Mouse (Mus musculus) limb, embryonic 14.5 days (tissue): ENCODE measurements around the gene Kcnj12. TPM values are rescaled to one million over a fixed set of nuclear protein-coding genes. Genes with fewer than 3 reads are reported as not detected.

Source experiments
- ATAC-seq: fragments of 200-750 bp; cut with Nextera tagmentation; 2 replicates; pipeline ENCODE4 v1.8.0; 2017; ENCODE audit warnings: low read depth, moderate number of reproducible peaks, moderate TSS enrichment; ENCODE audit not compliant: low FRiP score
- DNase-seq: peaks from one replicate; pipeline ENCODE4 v3.0.0-alpha.2; 2015; ENCODE audit warnings: low spot score
- H3K27ac ChIP-seq: fragments of 300-500 bp; sonication (generic); replicated peaks from 2 replicates; pipeline ENCODE4 v1.5.1; 2014; ENCODE audit warnings: low read depth, mild to moderate bottlenecking, low read length, moderate library complexity, mixed read lengths
- H3K27me3 ChIP-seq: fragments of 300-500 bp; sonication (generic); 2 replicates; pipeline ENCODE4 v1.6.1; 2014; ENCODE audit warnings: low read length, mixed read lengths; ENCODE audit not compliant: control insufficient read depth, insufficient read depth
- H3K36me3 ChIP-seq: fragments of 300-500 bp; sonication (generic); 2 replicates; pipeline ENCODE4 v1.6.1; 2014; ENCODE audit warnings: mild to moderate bottlenecking, low read length, moderate library complexity, mixed read lengths; ENCODE audit not compliant: control insufficient read depth, insufficient read depth
- H3K4me1 ChIP-seq: fragments of 300-500 bp; sonication (generic); 2 replicates; pipeline ENCODE4 v1.6.1; 2014; ENCODE audit warnings: antibody characterized with exemption, low read length, mixed read lengths; ENCODE audit not compliant: control insufficient read depth, insufficient read depth
- H3K4me2 ChIP-seq: fragments of 300-500 bp; sonication (generic); replicated peaks from 2 replicates; pipeline ENCODE4 v1.6.1; 2014; ENCODE audit warnings: low read depth, mild to moderate bottlenecking, low read length, moderate library complexity; ENCODE audit not compliant: severe bottlenecking
- H3K4me3 ChIP-seq: fragments of 300-500 bp; sonication (generic); replicated peaks from 2 replicates; pipeline ENCODE4 v1.5.1; 2014; ENCODE audit warnings: low read length
- H3K9ac ChIP-seq: fragments of 300-500 bp; sonication (generic); 2 replicates; pipeline ENCODE4 v1.6.1; 2014; ENCODE audit warnings: mild to moderate bottlenecking, low read depth, low read length, moderate library complexity; ENCODE audit not compliant: severe bottlenecking
- H3K9me3 ChIP-seq: fragments of 300-500 bp; sonication (generic); 2 replicates; pipeline ENCODE4 v1.6.1; 2016; ENCODE audit warnings: low read length; ENCODE audit not compliant: control insufficient read depth
- POLR2A ChIP-seq: fragments of 200-500 bp; IDR thresholded peaks from 2 replicates; pipeline ENCODE4 v1.8.0; 2012; ENCODE audit warnings: inconsistent platforms, mild to moderate bottlenecking, moderate library complexity, borderline replicate concordance; ENCODE audit not compliant: insufficient read depth, insufficient read length; ENCODE audit errors: extremely low read depth
- WGBS: fragments of 180-500 bp; shearing (Covaris S2); extraction: QIAGEN DNeasy Blood & Tissue Kit; methylation state at CpG from one replicate; pipeline ENCODE4 v1.1.7; 2014; 5-methylcytosine and 5-hydroxymethylcytosine counted together
- polyA plus RNA-seq, 2 experiments: library from polyadenylated mRNA; depleted of rRNA in 1 of 2; stranded (reverse) in 1 of 2; unstranded in 1 of 2; fragments of >200 nt; fragmentation: Nextera tagmentation in 1 of 2; extraction: Ambion mirVana in 1 of 2; gene quantifications; 2 replicates each; pipeline versions ENCODE4 v1.2.1 to v1.2.3; 2012 to 2014

Gene Kcnj12
- polyA plus RNA-seq, 2 experiments: 0.47 to 0.62 TPM

- Histone ChIP-seq H3K4me1 (no peaks in the 10 kb centered on the region), H3K27me3 (no peaks in the 10 kb centered on the region), H3K27ac (no peak overlapping the region), H3K9me3 (no peaks in the 10 kb centered on the region), H3K9ac (no peak overlapping the region), H3K36me3 (no peaks in the 10 kb centered on the region), H3K4me2 (no peak overlapping the region), H3K4me3 (no peak overlapping the region)
- no peak for ATAC-seq
- no peak for DNase-seq
- TF ChIP-seq POLR2A: no peak
- WGBS: 83% methylated on average over 4 of the region's 4 CpGs
These were observed 38.3 kb downstream of the Kcnj12 start for GRCm38 (mm10) chr11:61060634-61061033.

GRCm38 (mm10) chr11:61062548-61063461, 40.4 kb downstream of the Kcnj12 start:
- H3K4me2 ChIP-seq: no peak overlapping the region
- 81% methylated on average over 18 of the region's 18 CpGs for WGBS

GRCm38 (mm10) chr11:61063503-61063902, 41.1 kb downstream of the Kcnj12 start:
- Histone ChIP-seq H3K9me3 (no peaks in the 10 kb centered on the region), H3K4me1 (no peaks in the 10 kb centered on the region), H3K9ac (no peak overlapping the region), H3K27ac (no peak overlapping the region), H3K36me3 (no peaks in the 10 kb centered on the region), H3K4me2 (no peak overlapping the region), H3K27me3 (no peaks in the 10 kb centered on the region), H3K4me3 (no peak overlapping the region)
- no peak for DNase-seq
- WGBS: 88% methylated on average over 6 of the region's 6 CpGs
- ATAC-seq: no peak
- TF ChIP-seq POLR2A: no peak

More at GRCm38 (mm10) chr11:61062548-61063461, 40.4 kb downstream of the Kcnj12 start:
- Histone ChIP-seq H3K27ac (no peak overlapping the region), H3K27me3 (no peaks in the 10 kb centered on the region), H3K4me3 (no peak overlapping the region), H3K36me3 (no peaks in the 10 kb centered on the region), H3K9me3 (no peaks in the 10 kb centered on the region), H3K4me1 (no peaks in the 10 kb centered on the region), H3K9ac (no peak overlapping the region)
- TF ChIP-seq POLR2A: no peak
- ATAC-seq (no peak), DNase-seq (no peak)

GRCm38 (mm10) chr11:61065620-61066019, 43.3 kb downstream of the Kcnj12 start:
- no peak for DNase-seq
- Histone ChIP-seq H3K36me3 (no peaks in the 10 kb centered on the region), H3K4me1 (no peaks in the 10 kb centered on the region), H3K27ac (no peak overlapping the region), H3K9ac (no peak overlapping the region), H3K9me3 (no peaks in the 10 kb centered on the region), H3K27me3 (no peaks in the 10 kb centered on the region), H3K4me2 (no peak overlapping the region), H3K4me3 (no peak overlapping the region)
- 91% methylated on average over 6 of the region's 6 CpGs for WGBS
- no peak for ATAC-seq
- no peak for TF ChIP-seq POLR2A

GRCm38 (mm10) chr11:61067133-61067835, 44.9 kb downstream of the Kcnj12 start:
- no peak for TF ChIP-seq POLR2A
- DNase-seq (no peak), ATAC-seq (no peak)
- H3K27me3 ChIP-seq: no peaks in the 10 kb centered on the region
- no peak overlapping the region for H3K9ac ChIP-seq
- H3K4me2 ChIP-seq: no peak overlapping the region
- WGBS: 87% methylated on average over 9 of the region's 9 CpGs
- no peaks in the 10 kb centered on the region for H3K36me3 ChIP-seq
- H3K4me1 ChIP-seq: no peaks in the 10 kb centered on the region
- H3K4me3 ChIP-seq: no peak overlapping the region
- no peaks in the 10 kb centered on the region for H3K9me3 ChIP-seq
- no peak overlapping the region for H3K27ac ChIP-seq
